Mouse (Mus musculus) G1E (cell line): ENCODE data around the gene Snap23.

Experiments
- CTCF ChIP-seq: IDR thresholded peaks from 2 replicates; pipeline ENCODE4 v1.5.1; 2012; ENCODE audit warnings: low read depth, low read length, inconsistent platforms, mixed read lengths
- GATA1 ChIP-seq: IDR thresholded peaks from 2 replicates; pipeline ENCODE4 v1.6.1; 2012; ENCODE audit warnings: borderline replicate concordance, low read length, inconsistent platforms, mixed read lengths

- no peak for TF ChIP-seq CTCF
- no peak for TF ChIP-seq GATA1
These were observed 8.5 kb downstream of the Snap23 start for GRCm38 (mm10) chr2:120575978-120576377.
